ENCODE assay signal across 26 mouse cellular contexts in genomic region chr15:7514743-7515273, GRCm38 (mm10).
DNase-seq lines count a peak whose midpoint lies in the region; ATAC-seq and TF ChIP-seq lines count a peak whose summit lies in the region.
"Had no signal": no experiment of that assay in that cellular context is flagged by ENCODE, and none has a peak within 500 bp of the region (broad histone marks: within the 10 kb centered on the region; RNA-seq: fewer than 3 reads in every experiment).

No protein-coding gene starts in this region.

- no peak overlapping the region for H3K27ac ChIP-seq in kidney, embryonic 14.5 days (ENCODE audit: low read depth, low read length)
- no peak overlapping the region for H3K27ac ChIP-seq in kidney, postnatal 0 days
- no peak overlapping the region for H3K27ac ChIP-seq in embryonic facial prominence, embryonic 14.5 days (replicated peaks; ENCODE audit: low read depth, low read length)
- H3K27ac ChIP-seq: forebrain, embryonic 10.5 days; forebrain, embryonic 13.5 days; gastrocnemius, adult 2 months; heart, embryonic 15.5 days; hindbrain, embryonic 14.5 days; hindbrain, postnatal 0 days had no signal

- no peak overlapping the region for H3K9ac ChIP-seq in kidney, embryonic 14.5 days (ENCODE audit: low read depth, low read length)
- no peak overlapping the region for H3K9ac ChIP-seq in kidney, postnatal 0 days (ENCODE audit: low read depth, low read length)
- H3K9ac ChIP-seq in embryonic facial prominence, embryonic 14.5 days (ENCODE audit: low read depth, low read length) = no peak overlapping the region
- H3K9ac ChIP-seq: forebrain, embryonic 13.5 days; heart, embryonic 12.5 days; heart, embryonic 15.5 days; hindbrain, embryonic 14.5 days had no signal

- H3K27me3 ChIP-seq in kidney, embryonic 14.5 days (ENCODE audit: control insufficient read depth, insufficient read depth, low read length) = no peaks in the 10 kb centered on the region
- no peaks in the 10 kb centered on the region for H3K27me3 ChIP-seq in kidney, postnatal 0 days (ENCODE audit: insufficient read depth, low read length)
- H3K27me3 ChIP-seq in embryonic facial prominence, embryonic 14.5 days (replicated peaks; ENCODE audit: control insufficient read depth, insufficient read depth, low read length) = no peaks in the 10 kb centered on the region
- H3K27me3 ChIP-seq: forebrain, embryonic 13.5 days; heart, embryonic 12.5 days; heart, embryonic 15.5 days had no signal

- no peaks in the 10 kb centered on the region for H3K9me3 ChIP-seq in kidney, embryonic 14.5 days (ENCODE audit: control insufficient read depth, low read length)
- no peaks in the 10 kb centered on the region for H3K9me3 ChIP-seq in kidney, postnatal 0 days (replicated peaks; ENCODE audit: low read length)
- H3K9me3 ChIP-seq in embryonic facial prominence, embryonic 14.5 days (ENCODE audit: control insufficient read depth, low read length) = no peaks in the 10 kb centered on the region
- H3K9me3 ChIP-seq: forebrain, embryonic 10.5 days; forebrain, embryonic 13.5 days; heart, embryonic 12.5 days; heart, embryonic 15.5 days had no signal

- no peak overlapping the region for H3K4me2 ChIP-seq in kidney, embryonic 14.5 days (replicated peaks; ENCODE audit: low read depth, low read length)
- H3K4me2 ChIP-seq in kidney, postnatal 0 days (ENCODE audit: low read length) = no peak overlapping the region
- no peak overlapping the region for H3K4me2 ChIP-seq in embryonic facial prominence, embryonic 14.5 days (ENCODE audit: low read depth, low read length)
- H3K4me2 ChIP-seq: forebrain, embryonic 13.5 days; heart, embryonic 12.5 days; heart, embryonic 15.5 days; hindbrain, embryonic 14.5 days had no signal

- DNase-seq in kidney, postnatal 4 days = no peak
- DNase-seq in kidney, postnatal 0 days (ENCODE audit: low spot score) = peak; percentile 29
- DNase-seq in kidney, postnatal 36 days = no peak
- peak; percentile 34 for DNase-seq in embryonic facial prominence, embryonic 14.5 days (ENCODE audit: low spot score)
- no peak for DNase-seq in lung, postnatal 25 days (ENCODE audit: low spot score)
- DNase-seq: adrenal gland, adult 2 months; adrenal gland, postnatal 14 days; cerebellum, adult 11 months; cerebellum, adult 2 months; cerebellum, adult 9-11 months; cerebellum, postnatal 25 days; gastrocnemius, adult 2 months; gastrocnemius, postnatal 14 days; heart, adult 18-20 months; heart, postnatal 10 days; heart, postnatal 4 days had no signal

- no peak for TF ChIP-seq CTCF in kidney, postnatal 0 days (IDR thresholded peaks at IDR 0.05; ENCODE audit: low read depth)

- H3K4me3 ChIP-seq in kidney, embryonic 14.5 days (ENCODE audit: low read length) = no peak overlapping the region
- no peak overlapping the region for H3K4me3 ChIP-seq in kidney, postnatal 0 days (replicated peaks; ENCODE audit: low read depth, low read length)
- H3K4me3 ChIP-seq in embryonic facial prominence, embryonic 14.5 days (ENCODE audit: low read depth, low read length) = no peak overlapping the region
- H3K4me3 ChIP-seq: forebrain, embryonic 10.5 days; forebrain, embryonic 13.5 days; gastrocnemius, adult 2 months; heart, embryonic 12.5 days; heart, embryonic 15.5 days had no signal

- H3K4me1 ChIP-seq in kidney, embryonic 14.5 days (ENCODE audit: control insufficient read depth, insufficient read depth, low read length) = no peaks in the 10 kb centered on the region
- H3K4me1 ChIP-seq in kidney, postnatal 0 days (replicated peaks; ENCODE audit: insufficient read depth, low read length) = no peaks in the 10 kb centered on the region
- H3K4me1 ChIP-seq in embryonic facial prominence, embryonic 14.5 days (ENCODE audit: control insufficient read depth, insufficient read depth, low read length) = no peaks in the 10 kb centered on the region
- H3K4me1 ChIP-seq: forebrain, embryonic 13.5 days; heart, embryonic 12.5 days; heart, embryonic 15.5 days had no signal

- WGBS in kidney, embryonic 14.5 days = 58% methylated on average over 13 of the region's 13 CpGs
- 61% methylated on average over 13 of the region's 13 CpGs for WGBS in kidney, postnatal 0 days
- WGBS in embryonic facial prominence, embryonic 14.5 days = 54% methylated on average over 13 of the region's 13 CpGs

- ATAC-seq in kidney, embryonic 14.5 days (ENCODE audit: low FRiP score, low TSS enrichment) = peak; percentile 62; the same call in 1 of the 2 replicates
- ATAC-seq in kidney, postnatal 0 days (replicated peaks; ENCODE audit: low FRiP score, low read depth) = no peak
- ATAC-seq in embryonic facial prominence, embryonic 14.5 days (ENCODE audit: low read depth) = no peak
- ATAC-seq: CD4-positive, CD25-positive, alpha-beta regulatory T cell, adult 4 months; forebrain, embryonic 13.5 days; forebrain, embryonic 16.5 days; hindbrain, postnatal 0 days; inflammation-experienced regulatory T-cells, adult 6 months had no signal

- H3K36me3 ChIP-seq in kidney, embryonic 14.5 days (ENCODE audit: control insufficient read depth, insufficient read depth, low read length) = no peaks in the 10 kb centered on the region
- no peaks in the 10 kb centered on the region for H3K36me3 ChIP-seq in kidney, postnatal 0 days (ENCODE audit: insufficient read depth, low read length)
- no peaks in the 10 kb centered on the region for H3K36me3 ChIP-seq in embryonic facial prominence, embryonic 14.5 days (ENCODE audit: control insufficient read depth, insufficient read depth, low read length)
- H3K36me3 ChIP-seq: forebrain, embryonic 10.5 days; heart, embryonic 12.5 days; heart, embryonic 15.5 days had no signal

Comparison
In these comparisons a context has a peak if more than half of its experiments do, and no peak if none do; other contexts are left out.
1. DNase-seq: peak in kidney, postnatal 0 days (single experiment) and embryonic facial prominence, embryonic 14.5 days (single experiment); none in kidney, postnatal 4 days (0 of 2), kidney, postnatal 36 days (0 of 2) and lung, postnatal 25 days (single experiment).